Mouse (Mus musculus) olfactory bulb, adult 2 months (tissue): ENCODE data around the gene Rnf182.

ENCODE experiments used
- CTCF ChIP-seq: fragments of 200-500 bp; IDR thresholded peaks from 2 replicates; pipeline ENCODE4 v1.5.1; 2012; ENCODE audit warnings: low read depth, mild to moderate bottlenecking, low read length, moderate library complexity; ENCODE audit not compliant: insufficient read depth
- POLR2A ChIP-seq: fragments of 200-500 bp; IDR thresholded peaks from 2 replicates; pipeline ENCODE4 v1.6.1; 2012; ENCODE audit warnings: mild to moderate bottlenecking, low read depth, low read length, moderate library complexity; ENCODE audit not compliant: insufficient read depth

DNA sequence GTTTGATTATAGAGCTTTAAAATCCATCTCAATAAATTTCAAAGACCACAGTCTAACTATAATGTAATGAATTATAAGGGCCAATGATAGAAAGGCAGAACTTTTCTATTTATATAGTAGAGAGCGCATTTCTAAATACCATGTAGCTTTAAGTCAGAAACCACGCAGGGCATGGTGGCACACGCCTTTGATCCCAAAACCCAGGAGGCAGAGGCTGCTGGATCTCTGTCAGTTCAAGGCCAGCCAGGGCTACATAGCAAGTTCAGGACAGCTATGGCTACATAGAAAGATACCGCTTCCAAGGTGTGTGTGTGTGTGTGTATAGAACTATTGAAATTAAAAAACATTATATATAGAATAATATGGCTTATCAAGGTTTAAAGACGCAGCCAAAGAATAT, 34.8 kb upstream of the Rnf182 start:
- TF ChIP-seq POLR2A, result no peak
- TF ChIP-seq CTCF, result no peak
